Mouse (Mus musculus) heart, adult 9 months (tissue): ENCODE measurements at regions not wholly inside any gene's neighbourhood (a gene's known extent, or its start where the extent isn't known, plus 50 kb on each side); places are given as distances from the start of the nearest gene placed in this dataset.

ENCODE experiments used
- DNase-seq, 2 experiments: peaks; one replicate each; pipeline ENCODE4 v3.0.0; 2022; ENCODE audit warnings: low spot score in 2 of 2

DNA sequence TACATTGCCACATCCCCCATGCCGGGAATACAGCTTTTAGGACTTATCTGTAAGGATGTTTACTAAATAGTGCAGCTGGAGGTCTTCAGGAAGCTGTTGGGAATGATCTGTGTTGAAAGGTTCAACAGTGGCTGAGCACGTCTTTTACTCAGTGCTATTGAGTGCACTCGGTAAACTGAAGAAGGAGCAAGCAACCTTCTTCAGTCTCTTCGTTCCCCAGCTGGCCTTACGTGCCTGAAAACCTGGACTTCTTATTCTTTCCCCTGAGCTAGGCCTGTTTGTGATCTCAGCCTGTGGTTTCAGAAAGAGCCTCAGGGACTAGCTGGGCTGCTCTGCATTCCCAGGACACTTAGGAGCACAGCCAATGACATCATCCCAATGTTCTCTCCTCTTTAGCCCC is 51.2 kb upstream of the Rhox5 start:
- peak in 1 of 2 experiments; percentile 0 for DNase-seq

DNA sequence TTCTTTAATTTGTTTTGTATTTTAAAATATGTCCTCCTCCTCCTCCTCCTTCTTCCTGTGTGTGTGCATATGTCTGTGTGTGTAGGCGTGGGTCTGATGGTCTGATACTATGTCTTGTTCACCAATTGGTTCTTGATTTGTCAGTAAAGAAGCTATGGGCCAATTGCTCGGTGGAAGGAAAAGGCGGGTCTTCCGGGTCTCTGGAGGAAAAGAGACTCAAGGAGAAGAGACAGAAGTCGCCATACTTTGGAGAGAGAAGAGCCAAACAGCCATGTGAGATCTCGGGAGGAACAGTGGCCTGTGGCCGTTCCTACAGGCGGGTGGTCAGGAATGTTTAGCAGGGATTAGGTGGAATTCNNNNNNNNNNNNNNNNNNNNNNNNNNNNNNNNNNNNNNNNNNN is 50.3 kb upstream of the Rhox5 start:
- no peak for DNase-seq
